Mouse (Mus musculus) ES-E14 (cell line): ENCODE measurements around the gene Wfdc16.

Experiments used
- CHD2 ChIP-seq: IDR thresholded peaks from 2 replicates; pipeline ENCODE4 v1.6.1; 2014; ENCODE audit warnings: mild to moderate bottlenecking, low read depth, low read length, inconsistent platforms
- HCFC1 ChIP-seq: IDR thresholded peaks from 2 replicates; pipeline ENCODE4 v1.6.1; 2012; ENCODE audit warnings: low read length, inconsistent platforms, borderline replicate concordance; ENCODE audit not compliant: insufficient read depth
- MAFK ChIP-seq: IDR thresholded peaks from 2 replicates; pipeline ENCODE4 v1.6.1; 2014; ENCODE audit warnings: mild to moderate bottlenecking, low read depth, low read length, inconsistent platforms; ENCODE audit not compliant: insufficient read depth
- ZC3H11A ChIP-seq: IDR thresholded peaks from 2 replicates; pipeline ENCODE4 v1.6.1; 2012; ENCODE audit warnings: low read depth, mild to moderate bottlenecking, inconsistent platforms, low read length, borderline replicate concordance

- TF ChIP-seq CHD2 (no peak), MAFK (no peak), ZC3H11A (no peak), HCFC1 (no peak)
Observed at GRCm38 (mm10) chr2:164619050-164619449, 19.5 kb downstream of the Wfdc16 start.
